Mouse (Mus musculus): Measurements from ENCODE around the gene Gm3685. TPM values are rescaled to one million over a fixed set of nuclear protein-coding genes. Genes with fewer than 3 reads are reported as not detected.
A peak's percentile ranks its signal among the peaks of the same experiment; 100 is the strongest.
"Not testable (repeated sequence)": the region's sequence is repeated elsewhere in the genome, so short reads cannot be mapped to it uniquely, and the experiment has no call there.

The Gm3685 gene
- not detected in 2 replicates for polyA plus RNA-seq (2016; fragmentation: Nextera tagmentation; extraction: Ambion mirVana)

DNA sequence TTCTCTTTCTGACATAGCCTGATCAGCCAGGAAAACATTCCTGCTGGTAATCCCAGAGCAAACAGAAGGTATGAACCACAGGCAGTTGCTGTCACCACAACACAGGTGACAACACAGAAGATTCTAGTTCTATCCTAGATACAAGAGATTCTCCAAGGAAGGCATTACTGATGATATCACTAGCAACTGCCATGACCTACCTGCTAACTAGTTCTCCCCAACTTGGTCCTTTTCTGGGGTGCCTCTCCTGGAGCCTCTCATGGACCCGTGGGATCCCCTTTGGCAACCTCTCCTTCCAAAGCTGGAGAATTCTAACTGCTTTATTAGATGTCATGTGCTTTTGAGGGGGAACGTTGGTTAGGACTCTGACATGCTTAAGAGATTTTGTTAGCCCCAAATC lies at the start of gene Gm3685:
Gm3685 (minus strand) TSS at position 101 of the 400 bp plus-strand sequence.
- H3K4me1 ChIP-seq; H3K36me3 ChIP-seq; H3K9ac ChIP-seq; H3K4me3 ChIP-seq; H3K4me2 ChIP-seq (replicated peaks); ATAC-seq (ENCODE audit: insufficient number of reproducible peaks, insufficient read depth, low FRiP score, low TSS enrichment); H3K9me3 ChIP-seq; H3K27ac ChIP-seq; H3K27me3 ChIP-seq: not testable (repeated sequence)
- WGBS: no CpG with 5 or more reads among the region's 2 CpGs

DNA sequence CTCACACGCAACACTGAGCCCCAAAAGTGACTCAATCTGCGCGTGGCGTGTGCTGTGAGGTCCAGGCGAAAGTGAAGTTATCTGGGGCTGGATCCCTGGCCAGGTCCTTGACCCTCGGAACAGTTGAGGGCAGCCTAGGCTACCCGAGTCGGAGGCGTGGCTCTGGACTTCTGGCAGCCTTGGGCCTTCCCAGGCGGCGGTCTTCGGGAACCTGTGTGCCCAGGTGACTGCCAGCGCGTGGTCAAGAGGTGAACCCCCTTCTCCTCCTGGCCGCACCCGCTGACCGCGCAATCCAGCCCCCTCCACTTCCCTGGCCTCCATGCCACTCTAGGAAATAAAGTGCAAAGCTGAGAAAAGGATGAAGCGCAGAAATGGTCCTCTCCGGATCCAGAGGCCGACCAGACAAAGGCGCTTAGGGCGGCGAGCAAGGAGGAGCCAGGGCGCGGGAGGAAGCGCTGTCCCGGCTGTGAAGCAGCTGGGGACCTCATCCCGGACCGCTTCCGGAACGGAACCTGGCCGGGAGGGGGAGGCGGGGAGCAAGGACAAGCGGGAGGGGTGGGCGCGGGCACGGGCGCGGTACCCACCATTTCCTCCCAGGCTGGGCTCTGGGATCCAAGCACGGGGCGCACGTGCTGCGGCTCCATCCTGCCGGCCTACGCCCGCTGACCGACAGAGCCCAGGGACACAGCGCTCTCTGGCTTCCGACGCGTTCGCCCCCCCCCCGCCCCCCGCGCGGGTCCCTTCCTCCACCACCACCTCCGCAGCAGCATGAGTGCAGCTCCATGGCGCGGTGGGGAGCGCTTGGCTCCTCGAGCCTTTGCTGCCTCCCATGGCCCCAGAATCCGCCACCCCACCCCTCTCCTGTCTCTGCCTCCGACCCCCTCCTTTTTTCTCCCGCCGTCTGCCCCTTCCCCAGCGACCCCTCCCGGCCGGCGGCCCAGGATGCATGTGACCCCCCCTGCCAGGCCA lies 17.7 kb downstream of the Gm3685 start, which contains the start of gene Gm10406:
Gm10406 (minus strand) TSS at position 669 of the 969 bp plus-strand sequence.
- H3K27ac ChIP-seq; H3K4me1 ChIP-seq; H3K27me3 ChIP-seq; ATAC-seq (ENCODE audit: insufficient number of reproducible peaks, insufficient read depth, low FRiP score, low TSS enrichment); H3K36me3 ChIP-seq; H3K9me3 ChIP-seq: not testable (repeated sequence)
- Histone ChIP-seq H3K4me2 (replicated peaks) (peak within 1 kb of the TSS; percentile 78), H3K4me3 (peak within 1 kb of the TSS; percentile 45), H3K9ac (peak within 1 kb of the TSS; percentile 63)
- 1% methylated on average over 53 of the region's 70 CpGs for WGBS

DNA sequence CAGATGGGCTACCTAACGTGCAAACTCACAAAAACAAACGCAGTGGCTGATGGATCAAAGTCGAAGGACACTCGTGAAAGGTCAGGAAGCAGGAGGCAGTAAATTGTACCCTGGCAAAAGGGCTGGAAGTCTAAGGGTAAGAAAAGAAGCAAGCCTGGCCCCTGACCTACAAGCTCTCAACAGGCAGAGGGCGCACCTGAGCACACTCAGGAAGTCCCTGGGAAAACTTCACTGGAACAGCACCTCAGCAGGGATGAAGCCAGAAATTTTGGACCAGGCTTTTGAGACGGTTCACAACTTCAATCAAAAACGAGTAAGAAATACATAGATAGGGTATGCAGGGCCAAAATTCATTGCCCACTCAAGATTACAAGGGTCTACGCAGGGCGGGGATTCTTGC lies 18.5 kb downstream of the Gm3685 start:
- peak overlapping the region; percentile 78 for H3K4me2 ChIP-seq (replicated peaks)
- H3K27ac ChIP-seq; H3K27me3 ChIP-seq; H3K4me3 ChIP-seq; H3K9me3 ChIP-seq; H3K4me1 ChIP-seq; H3K36me3 ChIP-seq; ATAC-seq (ENCODE audit: insufficient number of reproducible peaks, insufficient read depth, low FRiP score, low TSS enrichment); H3K9ac ChIP-seq: not testable (repeated sequence)
- 9% methylated on average over 9 of the region's 9 CpGs for WGBS

Other genes with a start within 250 kb of the Gm3685 start
- gene Gm3642, start 204.7 kb downstream of the Gm3685 start, polyA plus RNA-seq (2016; fragmentation: Nextera tagmentation; extraction: Ambion mirVana): not detected in 2 replicates
- gene Gm3667, start 155.0 kb downstream of the Gm3685 start, polyA plus RNA-seq (2016; fragmentation: Nextera tagmentation; extraction: Ambion mirVana): 1.5 and 1.6 TPM in 2 replicates
- not detected in 2 replicates for gene Gm6356, start 71.2 kb downstream of the Gm3685 start, polyA plus RNA-seq (2016; fragmentation: Nextera tagmentation; extraction: Ambion mirVana)
- gene Gm10406, start 17.5 kb downstream of the Gm3685 start, polyA plus RNA-seq (2016; fragmentation: Nextera tagmentation; extraction: Ambion mirVana): 1.1 and 1.6 TPM in 2 replicates
- 1.4 and 1.7 TPM in 2 replicates for gene Gm3696, start 55.7 kb upstream of the Gm3685 start, polyA plus RNA-seq (2016; fragmentation: Nextera tagmentation; extraction: Ambion mirVana)
- not detected in 2 replicates for gene Gm6676, start 80.4 kb upstream of the Gm3685 start, polyA plus RNA-seq (2016; fragmentation: Nextera tagmentation; extraction: Ambion mirVana)
- 5.2 and 6.2 TPM in 2 replicates for gene Gm3512, start 129.6 kb upstream of the Gm3685 start, polyA plus RNA-seq (2016; fragmentation: Nextera tagmentation; extraction: Ambion mirVana)
- not detected in 2 replicates for gene Gm16434, start 149.6 kb upstream of the Gm3685 start, polyA plus RNA-seq (2016; fragmentation: Nextera tagmentation; extraction: Ambion mirVana)
- not detected in 2 replicates for gene Gm3727, start 219.7 kb upstream of the Gm3685 start, polyA plus RNA-seq (2016; fragmentation: Nextera tagmentation; extraction: Ambion mirVana)

Measured in embryonic facial prominence, embryonic 12.5 days (tissue).